Mouse (Mus musculus): ENCODE data around the gene Ssr1.
A peak's percentile ranks its signal among the peaks of the same experiment; 100 is the strongest.

The Ssr1 gene

GRCm38 (mm10) chr13:37993704-37994404 lies at the start of gene Ssr1:
TSS of gene Ssr1 (minus strand) at chr13:37994217.
- DNase-seq, result peak; percentile 97

GRCm38 (mm10) chr13:38037811-38038210 lies 43.8 kb upstream of the Ssr1 start:
- no peak for DNase-seq

GRCm38 (mm10) chr13:38037044-38037687 lies 43.1 kb upstream of the Ssr1 start, which contains the start of gene Cage1:
TSS of gene Cage1 (minus strand) at chr13:38037069.
- DNase-seq, result peak; percentile 98

GRCm38 (mm10) chr13:38036343-38037043 lies 42.5 kb upstream of the Ssr1 start, which contains the start of gene Riok1:
TSS of gene Riok1 (plus strand) at chr13:38036995.
- DNase-seq, result peak; percentile 6

GRCm38 (mm10) chr13:38028407-38028806 lies 34.4 kb upstream of the Ssr1 start:
- no peak for DNase-seq

- DNase-seq, result no peak
Observed at GRCm38 (mm10) chr13:38027618-38028248, 33.7 kb upstream of the Ssr1 start.

GRCm38 (mm10) chr13:38025874-38026273 lies 31.9 kb upstream of the Ssr1 start:
- DNase-seq, result peak; percentile 9

- no peak for DNase-seq
Observed at GRCm38 (mm10) chr13:38018791-38019190, 24.8 kb upstream of the Ssr1 start.

- no peak for DNase-seq
Observed at GRCm38 (mm10) chr13:38015591-38015990, 21.6 kb upstream of the Ssr1 start.

GRCm38 (mm10) chr13:38012436-38012835 lies 18.4 kb upstream of the Ssr1 start:
- DNase-seq, result no peak

GRCm38 (mm10) chr13:38010444-38010910 lies 16.5 kb upstream of the Ssr1 start:
- DNase-seq, result peak; percentile 19

- DNase-seq, result peak; percentile 46
Observed at GRCm38 (mm10) chr13:38009721-38010408, 15.8 kb upstream of the Ssr1 start.

GRCm38 (mm10) chr13:38007972-38008371 lies 14.0 kb upstream of the Ssr1 start:
- no peak for DNase-seq

- no peak for DNase-seq
Observed at GRCm38 (mm10) chr13:38002461-38002860, 8.4 kb upstream of the Ssr1 start.

- DNase-seq, result no peak
Observed at GRCm38 (mm10) chr13:37999713-38000112, 5.7 kb upstream of the Ssr1 start.

GRCm38 (mm10) chr13:37994405-37994749 lies 360 bp upstream of the Ssr1 start:
- DNase-seq, result no peak

GRCm38 (mm10) chr13:37993376-37993703 lies 677 bp downstream of the Ssr1 start:
- no peak for DNase-seq

- DNase-seq, result peak; percentile 60
Observed at GRCm38 (mm10) chr13:37992638-37993371, 1.2 kb downstream of the Ssr1 start.

GRCm38 (mm10) chr13:37989701-37990100 lies 4.3 kb downstream of the Ssr1 start:
- no peak for DNase-seq

- no peak for DNase-seq
Observed at GRCm38 (mm10) chr13:37986166-37986565, 7.9 kb downstream of the Ssr1 start.

GRCm38 (mm10) chr13:37981063-37981462 lies 13.0 kb downstream of the Ssr1 start:
- DNase-seq, result peak; percentile 59

- DNase-seq, result no peak
Observed at GRCm38 (mm10) chr13:37980346-37980745, 13.7 kb downstream of the Ssr1 start.
